Mouse (Mus musculus): ENCODE measurements around the gene Ap3b1.
"Not testable (repeated sequence)": the region's sequence is repeated elsewhere in the genome, so short reads cannot be mapped to it uniquely, and the experiment has no call there.

DNA sequence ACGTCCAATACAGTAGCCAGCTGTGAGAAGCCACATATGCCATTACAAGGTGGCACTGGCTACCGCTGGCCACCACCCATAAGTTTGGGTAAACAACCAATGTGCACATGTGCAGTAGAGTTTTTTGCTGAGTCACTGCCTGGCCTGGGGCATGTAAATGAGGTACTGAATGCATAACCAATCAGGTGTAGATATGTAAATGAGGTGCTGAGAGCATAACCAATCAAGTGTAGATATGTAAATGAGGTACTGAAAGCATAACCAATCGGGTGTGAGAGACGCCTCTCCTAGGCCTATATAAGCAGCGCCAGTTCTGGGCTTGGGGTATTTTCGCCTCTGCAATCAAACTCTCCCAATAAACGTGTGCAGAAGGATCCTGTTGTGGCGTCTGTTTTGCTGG, 45.9 kb upstream of the Ap3b1 start:
- not testable (repeated sequence) for TF ChIP-seq CTCF (IDR thresholded peaks at IDR 0.05); EP300 (IDR thresholded peaks at IDR 0.05; ENCODE audit: insufficient read depth, low read depth, low read length)

Data from heart, adult 2 months (tissue).